Mouse (Mus musculus): ENCODE measurements around the gene Col11a2. TPM values are rescaled to one million over a fixed set of nuclear protein-coding genes. Genes with fewer than 3 reads are reported as not detected.

The Col11a2 gene
- 14.4 and 54.0 TPM in 2 replicates for polyA plus RNA-seq (2012; ENCODE audit: low replicate concordance)

GRCm38 (mm10) chr17:34038878-34039561, at the start of gene Col11a2:
Gene Col11a2 (plus strand): TSS chr17:34039437.

DNA sequence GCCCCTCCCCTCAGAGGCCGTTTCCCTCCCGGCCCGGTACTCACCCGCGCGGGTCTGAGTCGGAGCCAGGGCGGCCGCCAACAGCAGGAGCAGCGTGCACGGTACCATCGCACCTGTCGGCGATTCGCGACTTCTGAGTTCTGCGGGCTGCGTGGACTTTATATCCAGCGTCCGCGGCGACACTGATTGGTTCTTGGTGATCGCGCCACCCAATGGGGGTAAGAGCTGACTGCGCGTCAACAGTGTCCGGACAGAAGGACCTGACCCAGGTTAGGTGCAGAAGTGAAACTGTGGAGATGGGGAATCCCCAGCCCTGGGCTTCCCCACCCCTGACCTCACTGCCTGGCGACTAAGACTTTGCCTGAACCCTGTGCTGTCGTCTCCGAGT, 39.1 kb upstream of the Col11a2 start, which contains the start of gene H2-K1:
Gene H2-K1, minus strand, starts transcription at position 198 of the 388 bp plus-strand sequence.

DNA sequence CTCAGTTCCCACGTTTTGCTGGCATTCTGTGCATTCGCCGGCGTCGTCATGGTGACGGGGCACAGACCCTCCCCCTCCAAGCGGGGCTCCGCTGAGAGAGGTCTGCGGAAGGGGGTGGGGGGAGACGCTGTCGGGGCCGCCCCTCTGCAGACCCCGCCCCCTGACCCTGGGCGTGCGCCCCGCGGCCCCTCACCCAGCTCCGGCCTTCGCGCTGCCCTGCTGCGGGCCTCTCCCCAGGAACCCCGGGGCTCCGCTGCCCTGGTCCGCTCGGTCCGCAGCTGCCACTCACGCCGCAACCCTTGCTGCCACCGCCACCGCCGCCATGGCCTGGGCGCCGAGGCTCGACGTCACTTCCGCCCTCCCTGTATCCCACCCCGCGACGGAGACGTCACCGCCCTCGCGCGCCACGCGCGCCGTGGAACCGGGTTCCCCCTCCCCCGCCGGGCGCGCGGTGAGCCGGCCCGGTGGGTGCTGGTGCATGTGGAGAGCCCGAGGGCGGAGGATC, 14.9 kb upstream of the Col11a2 start, which contains the start of gene Ring1:
Gene Ring1, minus strand, starts transcription at position 364 of the 505 bp plus-strand sequence.

GRCm38 (mm10) chr17:34027656-34028223, 11.5 kb upstream of the Col11a2 start, which contains the start of gene H2-Ke6:
Gene H2-Ke6 (minus strand): TSS chr17:34028060.

DNA sequence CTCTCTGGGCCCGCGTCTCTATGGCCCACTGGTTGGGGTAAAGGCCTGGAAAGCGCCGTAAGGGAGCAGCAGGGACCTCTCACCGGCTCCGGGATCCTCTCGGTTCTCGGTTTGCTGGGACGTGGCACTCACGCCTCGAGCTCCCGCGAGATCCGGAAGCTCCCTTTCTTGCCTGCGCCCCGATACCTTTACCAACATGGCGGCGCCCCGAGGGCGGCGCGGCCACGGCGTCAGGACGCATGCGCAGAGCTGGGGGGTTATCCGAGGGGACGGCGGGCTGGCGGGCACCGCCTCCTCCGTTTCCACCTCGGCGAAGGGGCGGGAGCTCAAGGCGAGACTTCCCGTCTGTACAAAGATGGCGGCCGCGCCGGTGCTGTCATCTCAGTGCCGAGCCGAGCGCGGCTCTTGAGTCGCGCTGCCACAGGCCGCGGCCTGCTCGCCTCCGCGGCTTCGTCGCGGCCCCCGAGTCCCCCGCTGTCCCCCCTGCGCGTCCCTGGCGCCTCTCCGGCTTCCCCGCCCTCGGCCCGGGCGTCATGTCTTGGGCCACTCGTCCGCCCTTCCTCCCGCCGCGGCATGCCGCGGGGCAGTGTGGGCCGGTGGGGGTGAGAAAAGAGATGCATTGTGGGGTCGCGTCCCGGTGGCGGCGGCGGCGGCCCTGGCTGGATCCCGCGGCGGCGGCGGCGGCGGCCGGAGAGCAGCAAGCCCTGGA, 7.6 kb upstream of the Col11a2 start, which contains the start of the genes Slc39a7 and Rxrb:
Gene Slc39a7, minus strand, starts transcription at position 218 of the 709 bp plus-strand sequence.
Gene Rxrb, plus strand, starts transcription at position 348 of the 709 bp plus-strand sequence.

DNA sequence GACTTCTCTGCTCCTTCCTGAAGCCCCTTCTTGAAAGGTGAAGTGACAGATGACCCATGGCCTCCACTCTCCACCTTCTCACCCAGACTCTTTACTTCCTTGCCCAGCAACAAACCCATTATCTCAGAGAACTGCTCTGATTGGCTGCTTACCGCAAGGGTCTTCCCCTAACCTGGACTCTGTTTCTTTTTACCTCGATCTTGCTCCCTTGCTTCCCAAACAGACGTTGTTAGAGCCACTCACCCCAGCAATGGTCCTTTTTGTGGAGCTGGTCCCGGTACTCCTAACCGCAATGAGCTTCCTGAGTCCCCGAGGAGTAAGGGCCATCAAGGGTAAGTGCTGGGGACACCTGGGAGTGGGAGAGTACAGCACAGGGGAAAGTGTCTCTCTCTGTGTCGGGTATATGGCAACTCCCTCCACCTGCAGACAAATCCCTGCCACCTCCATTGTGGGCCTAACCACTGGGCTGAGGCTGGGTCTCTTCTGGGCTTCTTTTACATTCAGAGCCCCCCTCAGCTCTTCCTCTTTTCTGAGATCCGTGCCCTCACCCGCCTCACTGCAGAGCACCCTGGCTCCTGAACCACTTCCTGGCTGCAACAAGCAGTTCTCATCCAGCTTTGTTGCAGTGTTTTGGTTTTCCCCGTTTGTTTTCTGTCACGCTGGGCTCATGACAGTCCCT, 53.1 kb downstream of the Col11a2 start, which contains the start of gene H2-Oa:
Gene H2-Oa, plus strand, starts transcription at position 144 of the 679 bp plus-strand sequence.

Other genes starting within 250 kb of the Col11a2 start
- gene Kank3, start 228.9 kb upstream of the Col11a2 start, polyA plus RNA-seq (2012; ENCODE audit: low replicate concordance): 1.7 and 2.4 TPM in 2 replicates
- gene Rps28, start 214.9 kb upstream of the Col11a2 start, polyA plus RNA-seq (2012; ENCODE audit: low replicate concordance): 248 and 4,845 TPM in 2 replicates
- gene Ndufa7, start 214.9 kb upstream of the Col11a2 start, polyA plus RNA-seq (2012; ENCODE audit: low replicate concordance): 396 and 428 TPM in 2 replicates
- 7.4 and 13.7 TPM in 2 replicates for gene Cd320, start 196.3 kb upstream of the Col11a2 start, polyA plus RNA-seq (2012; ENCODE audit: low replicate concordance)
- not detected in 2 replicates for gene Gm7029, start 165.6 kb upstream of the Col11a2 start, polyA plus RNA-seq (2012; ENCODE audit: low replicate concordance)
- gene Kifc1, start 148.8 kb upstream of the Col11a2 start, polyA plus RNA-seq (2012; ENCODE audit: low replicate concordance): 8.0 and 16.7 TPM in 2 replicates
- not detected in 2 replicates for gene Platr17, start 134.3 kb upstream of the Col11a2 start, polyA plus RNA-seq (2012; ENCODE audit: low replicate concordance)
- 44.3 and 55.2 TPM in 2 replicates for gene Daxx, start 130.0 kb upstream of the Col11a2 start, polyA plus RNA-seq (2012; ENCODE audit: low replicate concordance)
- gene Tapbp, start 123.5 kb upstream of the Col11a2 start, polyA plus RNA-seq (2012; ENCODE audit: low replicate concordance): 1,240 and 2,267 TPM in 2 replicates
- 63.9 and 83.1 TPM in 2 replicates for gene Zbtb22, start 123.5 kb upstream of the Col11a2 start, polyA plus RNA-seq (2012; ENCODE audit: low replicate concordance)
- gene Rgl2, start 109.9 kb upstream of the Col11a2 start, polyA plus RNA-seq (2012; ENCODE audit: low replicate concordance): 344 and 699 TPM in 2 replicates
- gene Pfdn6, start 99.1 kb upstream of the Col11a2 start, polyA plus RNA-seq (2012; ENCODE audit: low replicate concordance): 74.4 and 96.8 TPM in 2 replicates
- gene Wdr46, start 98.8 kb upstream of the Col11a2 start, polyA plus RNA-seq (2012; ENCODE audit: low replicate concordance): 59.7 and 181 TPM in 2 replicates
- gene B3galt4, start 87.9 kb upstream of the Col11a2 start, polyA plus RNA-seq (2012; ENCODE audit: low replicate concordance): 33.9 and 69.4 TPM in 2 replicates
- gene Vps52, start 83.6 kb upstream of the Col11a2 start, polyA plus RNA-seq (2012; ENCODE audit: low replicate concordance): 65.1 and 130 TPM in 2 replicates
- 30.7 and 202 TPM in 2 replicates for gene Rps18, start 83.4 kb upstream of the Col11a2 start, polyA plus RNA-seq (2012; ENCODE audit: low replicate concordance)
- gene H2-K1, start 39.1 kb upstream of the Col11a2 start, polyA plus RNA-seq (2012; ENCODE audit: low replicate concordance): 1,004 and 3,373 TPM in 2 replicates
- gene Ring1, start 14.8 kb upstream of the Col11a2 start, polyA plus RNA-seq (2012; ENCODE audit: low replicate concordance): 49.6 and 111 TPM in 2 replicates
- gene H2-Ke6, start 11.4 kb upstream of the Col11a2 start, polyA plus RNA-seq (2012; ENCODE audit: low replicate concordance): 67.5 and 266 TPM in 2 replicates
- 46.1 and 74.3 TPM in 2 replicates for gene Slc39a7, start 7.8 kb upstream of the Col11a2 start, polyA plus RNA-seq (2012; ENCODE audit: low replicate concordance)
- gene Rxrb, start 7.6 kb upstream of the Col11a2 start, polyA plus RNA-seq (2012; ENCODE audit: low replicate concordance): 155 and 353 TPM in 2 replicates
- 55.1 and 259 TPM in 2 replicates for gene H2-Oa, start 52.9 kb downstream of the Col11a2 start, polyA plus RNA-seq (2012; ENCODE audit: low replicate concordance)
- gene H2-DMa, start 80.1 kb downstream of the Col11a2 start, polyA plus RNA-seq (2012; ENCODE audit: low replicate concordance): 140 and 479 TPM in 2 replicates
- gene Brd2, start 83.2 kb downstream of the Col11a2 start, polyA plus RNA-seq (2012; ENCODE audit: low replicate concordance): 377 and 424 TPM in 2 replicates
- gene H2-DMb2, start 103.9 kb downstream of the Col11a2 start, polyA plus RNA-seq (2012; ENCODE audit: low replicate concordance): 454 and 462 TPM in 2 replicates
- gene H2-DMb1, start 113.6 kb downstream of the Col11a2 start, polyA plus RNA-seq (2012; ENCODE audit: low replicate concordance): 22.9 and 41.1 TPM in 2 replicates
- gene Tap1, start 148.1 kb downstream of the Col11a2 start, polyA plus RNA-seq (2012; ENCODE audit: low replicate concordance): 74.5 and 112 TPM in 2 replicates
- 85.6 and 98.9 TPM in 2 replicates for gene Psmb9, start 148.3 kb downstream of the Col11a2 start, polyA plus RNA-seq (2012; ENCODE audit: low replicate concordance)
- 348 and 445 TPM in 2 replicates for gene Psmb8, start 158.3 kb downstream of the Col11a2 start, polyA plus RNA-seq (2012; ENCODE audit: low replicate concordance)
- gene Tap2, start 164.1 kb downstream of the Col11a2 start, polyA plus RNA-seq (2012; ENCODE audit: low replicate concordance): 148 and 211 TPM in 2 replicates
- 44.0 and 80.9 TPM in 2 replicates for gene H2-Ob, start 199.5 kb downstream of the Col11a2 start, polyA plus RNA-seq (2012; ENCODE audit: low replicate concordance)
- gene H2-Ab1, start 218.3 kb downstream of the Col11a2 start, polyA plus RNA-seq (2012; ENCODE audit: low replicate concordance): 1,724 and 6,143 TPM in 2 replicates
- 100 and 954 TPM in 2 replicates for gene H2-Aa, start 248.4 kb downstream of the Col11a2 start, polyA plus RNA-seq (2012; ENCODE audit: low replicate concordance)

Measured in hematopoietic multipotent progenitor cell, adult 10-12 weeks (in vitro differentiated cells).